Mouse (Mus musculus) monocyte, adult 5-6 weeks (primary cell): Measurements from ENCODE around the gene Cubn. TPM values are rescaled to one million over a fixed set of nuclear protein-coding genes. Genes with fewer than 3 reads are reported as not detected.

ENCODE experiments used
- ATAC-seq: fragments of 153-309, 156-312 bp; replicated peaks from 2 replicates; pipeline ENCODE4 v1.8.0; 2017; ENCODE audit warnings: mild to moderate bottlenecking; ENCODE audit not compliant: low TSS enrichment, insufficient number of reproducible peaks, severe bottlenecking, poor library complexity, low FRiP score
- total RNA-seq: library from RNA; stranded (forward); fragments of 200-1000, 200-491, 200-594 nt; gene quantifications from 3 replicates; pipeline ENCODE4 v1.2.3, GENCODE M21; 2017

The Cubn gene
- total RNA-seq, 1 experiment from 2014 or later = not detected

DNA sequence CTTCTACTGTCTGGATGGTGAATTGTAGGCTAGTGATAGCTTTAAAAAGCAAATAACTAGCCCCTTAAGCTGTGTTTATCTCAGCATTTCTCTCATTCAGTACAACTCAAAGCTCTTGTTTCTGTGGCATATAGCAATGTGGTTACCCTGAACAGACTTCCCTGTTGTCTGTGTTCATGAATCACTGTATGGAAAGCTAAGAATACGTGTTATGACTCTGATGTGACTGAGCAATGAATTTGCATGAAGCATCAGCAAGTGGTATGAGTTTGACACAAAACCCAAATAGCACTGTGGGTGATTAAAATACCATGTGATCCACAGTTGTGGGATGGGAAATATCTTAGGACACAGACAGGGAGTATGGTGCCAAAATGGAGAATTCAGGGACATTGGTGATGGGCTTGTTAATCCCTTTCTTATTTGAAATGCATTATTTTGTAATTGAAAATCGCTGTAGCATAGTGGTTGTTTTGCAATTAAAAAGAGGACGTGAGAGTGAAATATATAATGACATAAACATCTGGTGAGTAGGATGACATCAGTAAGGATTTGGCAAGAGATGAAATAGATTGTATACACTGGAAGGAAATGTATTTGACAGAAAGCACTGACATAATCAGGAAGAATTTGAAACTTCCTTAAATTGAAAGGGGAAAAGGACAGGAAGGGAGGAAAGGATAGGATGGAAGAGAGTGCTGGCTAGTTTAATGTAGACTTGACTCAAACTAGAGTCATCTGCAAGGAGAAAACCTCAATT lies 74.7 kb downstream of the Cubn start:
- ATAC-seq = peak; percentile 54

DNA sequence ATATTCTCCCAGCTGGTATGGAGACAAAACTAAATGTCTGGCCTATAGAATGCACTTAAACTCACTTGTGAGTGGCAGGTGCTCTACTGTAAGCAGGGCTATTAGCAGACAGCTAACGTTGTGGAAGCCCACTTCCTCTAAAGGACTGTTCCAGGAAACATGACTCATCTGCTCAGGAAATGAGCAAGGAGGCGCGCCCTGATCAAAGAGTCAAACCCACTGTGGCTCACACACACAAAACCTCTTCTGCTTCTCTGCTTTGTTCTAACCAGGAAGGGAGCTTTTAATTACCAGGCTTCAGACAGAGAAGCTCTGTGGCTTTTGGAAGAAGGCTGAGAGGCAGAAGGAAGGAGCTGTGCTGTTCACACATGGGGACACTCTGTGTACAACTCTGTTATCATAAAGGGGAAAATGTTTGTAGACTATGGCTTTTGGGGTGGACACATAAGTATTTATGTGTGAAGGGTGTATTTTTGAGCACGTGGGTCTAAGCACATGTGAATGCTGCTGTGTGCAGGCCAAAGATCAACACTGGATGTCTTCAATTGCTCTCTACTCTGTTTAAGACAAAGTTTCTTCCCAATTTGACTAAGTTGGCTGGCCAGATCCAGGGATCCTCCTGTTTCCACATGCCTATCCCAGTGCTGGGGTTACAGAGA lies 78.0 kb downstream of the Cubn start:
- peak; percentile 83 for ATAC-seq

DNA sequence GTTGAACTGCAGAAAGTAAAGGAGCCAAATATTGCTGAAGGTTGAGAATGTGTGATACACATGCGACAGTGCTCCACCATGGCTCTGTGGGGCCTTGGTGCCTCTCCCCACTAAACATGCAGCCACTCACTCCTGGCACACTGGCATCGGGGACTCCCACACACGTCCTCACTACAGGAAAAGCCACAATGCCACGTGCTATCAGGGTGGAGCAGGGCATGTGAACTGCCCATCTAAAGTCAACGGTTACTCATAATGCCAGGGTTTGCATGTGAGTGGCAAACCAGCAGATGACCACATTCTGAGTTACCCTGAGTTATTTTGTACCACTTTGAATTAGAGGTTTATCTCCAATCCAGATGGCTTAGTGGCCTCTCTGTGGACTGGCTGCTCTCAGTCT lies 81.0 kb downstream of the Cubn start:
- ATAC-seq = peak; percentile 55

DNA sequence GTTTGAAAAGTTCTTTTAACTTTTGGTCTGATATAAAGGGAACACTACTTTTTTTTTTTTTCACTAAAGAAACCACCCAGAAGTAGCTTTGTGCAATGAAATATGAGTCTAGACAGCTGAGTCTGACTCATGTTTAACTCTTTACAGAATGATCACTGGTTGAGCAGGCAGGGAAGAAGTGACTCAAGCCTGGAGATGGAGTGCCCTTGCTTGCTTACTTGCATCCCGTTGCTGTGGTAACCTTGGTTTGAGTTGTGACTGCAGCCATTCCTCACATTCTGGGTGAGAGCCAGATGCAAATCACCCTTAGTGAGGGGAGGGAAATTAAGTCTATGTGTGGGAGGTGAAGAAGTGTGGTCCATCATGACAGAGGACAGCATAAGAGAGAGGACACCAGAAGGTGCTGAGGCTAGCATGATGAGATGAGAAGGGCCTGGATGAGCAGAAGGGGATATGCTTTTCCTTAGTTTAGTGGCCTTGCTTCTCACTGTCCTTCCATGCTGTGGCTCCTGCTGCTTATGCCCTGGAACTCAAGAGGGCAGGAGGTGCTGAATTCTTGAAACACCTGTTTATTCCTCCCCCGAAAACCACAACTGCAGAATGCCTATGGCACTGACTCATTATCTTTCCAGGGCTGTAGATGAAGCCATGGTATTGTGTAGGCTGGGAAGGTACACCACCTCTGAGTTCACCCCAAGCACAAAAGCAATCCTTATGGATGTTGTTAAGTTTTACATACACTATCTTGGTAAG lies 81.7 kb downstream of the Cubn start:
- peak; percentile 57 for ATAC-seq

DNA sequence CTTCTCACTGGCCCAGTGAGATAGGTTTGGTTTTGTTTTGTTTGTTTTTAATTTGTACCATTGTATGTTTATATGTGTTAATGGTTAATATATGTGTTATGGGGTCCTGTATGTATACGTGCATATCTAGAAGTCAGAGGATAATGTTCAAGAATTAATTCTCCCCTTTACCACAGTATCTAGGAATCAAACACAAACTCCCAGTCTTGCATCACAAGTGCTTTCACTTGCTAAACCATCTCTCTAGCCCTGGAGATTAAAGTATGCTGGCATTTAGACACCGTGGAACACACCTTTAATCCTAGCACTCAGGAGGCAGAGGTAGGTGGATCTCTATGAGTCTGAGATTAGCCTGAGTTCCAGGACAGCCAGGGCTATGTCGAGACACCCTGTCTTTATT lies 83.3 kb downstream of the Cubn start:
- no peak for ATAC-seq

DNA sequence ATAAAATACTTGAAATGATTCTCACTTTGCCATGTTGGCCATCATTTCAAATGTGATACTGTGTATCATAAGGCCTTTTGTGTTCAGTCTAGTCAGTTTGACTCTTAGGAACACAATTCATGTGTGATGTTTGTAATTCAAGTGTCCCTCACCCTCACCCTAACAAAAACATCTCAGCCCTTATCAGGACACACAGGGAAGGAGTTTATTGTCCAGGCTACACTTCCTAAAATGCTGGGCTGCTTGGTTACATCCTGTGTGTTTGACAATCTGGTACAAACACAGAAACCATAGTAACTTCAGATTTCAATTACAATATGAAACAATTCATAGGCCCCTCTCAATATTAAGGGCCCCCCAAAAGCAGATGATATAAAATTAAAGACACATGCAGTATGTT lies 83.9 kb downstream of the Cubn start:
- no peak for ATAC-seq

DNA sequence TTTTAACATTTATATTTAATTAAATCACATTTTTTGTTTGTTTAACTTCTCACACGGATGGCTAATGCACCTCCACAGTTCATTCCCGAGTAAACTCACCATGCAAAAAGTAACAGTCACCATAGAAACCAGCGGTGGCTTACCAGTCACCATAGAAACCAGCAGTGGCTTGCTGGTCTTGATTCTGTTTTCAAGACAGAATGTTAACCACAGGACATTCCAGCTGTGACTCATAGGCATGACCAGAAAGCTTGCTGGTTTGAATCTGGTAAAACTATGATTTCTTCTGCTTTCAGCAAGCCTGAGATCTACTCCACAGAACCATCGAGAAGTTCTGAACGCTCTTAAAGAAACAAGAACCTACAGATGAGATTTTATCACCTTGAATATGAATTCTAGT lies 84.3 kb downstream of the Cubn start:
- ATAC-seq = peak; percentile 50

DNA sequence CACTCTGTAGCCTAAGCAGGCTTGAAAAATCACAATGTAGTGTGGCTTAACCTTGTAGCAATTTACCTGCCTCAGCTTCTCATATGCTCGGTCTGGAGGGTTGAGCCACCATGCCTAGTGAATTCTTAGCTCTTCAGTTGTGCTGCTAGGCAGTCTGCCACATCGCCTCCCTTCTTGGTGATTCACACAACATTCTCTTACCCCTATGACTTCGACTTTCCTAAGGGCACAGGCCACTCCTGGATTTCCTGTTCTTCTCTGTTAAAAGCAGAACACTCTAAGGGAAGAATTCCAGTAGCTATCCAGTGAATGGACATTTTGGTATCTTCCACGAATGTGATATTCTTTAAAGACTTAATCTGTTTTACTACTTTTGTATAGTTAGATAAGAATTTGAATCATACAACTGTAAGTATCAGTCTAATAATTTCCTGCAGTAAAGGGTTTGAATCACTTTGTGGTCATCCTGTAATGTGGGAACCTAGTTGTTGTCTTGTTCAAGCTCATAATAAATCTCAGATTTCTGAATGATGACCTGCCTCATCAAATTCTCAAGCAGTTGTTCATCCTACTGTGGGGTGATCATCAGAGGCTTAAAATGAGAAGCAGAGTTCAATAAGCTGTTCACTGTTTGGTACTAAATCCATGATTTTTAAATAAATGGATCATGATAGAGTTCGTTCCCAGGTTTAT lies 86.5 kb downstream of the Cubn start:
- no peak for ATAC-seq

DNA sequence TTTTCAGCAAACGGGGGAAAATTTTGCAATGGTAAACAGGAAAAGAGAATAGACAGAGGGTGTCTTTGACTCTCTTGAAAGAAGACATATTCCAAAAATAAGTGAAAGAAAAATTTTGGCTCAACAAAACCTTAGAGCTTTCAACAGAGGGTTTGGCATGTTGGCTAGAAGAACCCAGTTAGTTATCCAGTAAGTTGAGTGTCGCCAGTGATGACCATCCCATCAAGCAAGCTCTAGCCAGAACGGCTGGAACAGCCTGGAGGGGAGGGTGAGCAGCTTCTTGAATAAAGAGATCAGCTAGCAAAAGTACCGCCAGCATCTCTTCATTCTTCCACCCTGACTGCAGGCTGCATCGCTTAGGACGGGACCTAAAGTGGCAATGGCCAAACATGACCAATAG lies 90.8 kb downstream of the Cubn start:
- no peak for ATAC-seq

DNA sequence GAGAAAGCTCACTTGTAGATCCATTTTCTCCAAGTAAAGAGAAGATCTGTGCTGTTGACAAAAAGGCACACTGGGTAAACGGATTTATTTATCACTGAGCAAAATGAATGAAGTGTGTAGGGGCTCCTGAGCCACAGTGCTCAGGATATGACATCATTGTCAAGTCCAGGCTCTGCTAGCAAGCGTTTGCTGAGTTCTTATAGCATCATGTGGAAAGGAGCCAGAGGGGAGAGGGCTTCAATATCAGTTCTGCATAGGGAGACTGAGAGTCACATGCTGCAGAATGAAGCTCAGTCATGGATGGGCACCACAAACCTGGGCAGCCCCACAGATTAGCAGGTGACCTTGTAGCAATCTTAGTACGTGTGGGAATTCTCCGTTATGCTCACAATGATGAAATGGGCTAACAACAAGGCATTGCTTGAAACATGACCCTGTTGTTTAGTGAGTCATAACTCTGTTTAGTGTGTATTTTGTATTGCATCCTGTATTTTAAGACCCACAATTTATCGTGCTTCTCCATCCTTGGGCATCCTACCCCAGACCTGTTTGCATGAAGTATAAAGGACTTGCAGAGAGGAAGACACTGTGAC lies 92.0 kb downstream of the Cubn start:
- ATAC-seq = no peak

DNA sequence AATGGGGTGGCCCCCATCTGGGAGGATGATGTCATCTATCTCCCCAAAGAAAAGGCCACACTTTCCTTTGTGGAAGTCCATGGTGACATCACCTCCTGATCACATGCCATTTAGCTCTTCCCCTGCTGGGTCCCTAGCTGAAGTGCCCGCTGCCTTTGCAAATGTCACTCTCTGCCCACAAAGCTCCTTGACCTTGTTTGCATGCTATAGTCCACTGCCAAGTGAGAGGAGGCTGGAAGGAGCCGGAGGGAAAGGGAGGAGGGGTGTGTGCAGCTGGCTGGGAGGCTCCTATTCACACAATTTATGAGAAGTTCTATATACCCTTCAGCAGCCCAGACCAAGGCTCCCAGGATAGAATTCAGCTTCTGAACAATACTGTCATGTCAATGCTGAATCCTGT lies 92.7 kb downstream of the Cubn start:
- peak; percentile 37; the same call in 1 of the 2 replicates for ATAC-seq

DNA sequence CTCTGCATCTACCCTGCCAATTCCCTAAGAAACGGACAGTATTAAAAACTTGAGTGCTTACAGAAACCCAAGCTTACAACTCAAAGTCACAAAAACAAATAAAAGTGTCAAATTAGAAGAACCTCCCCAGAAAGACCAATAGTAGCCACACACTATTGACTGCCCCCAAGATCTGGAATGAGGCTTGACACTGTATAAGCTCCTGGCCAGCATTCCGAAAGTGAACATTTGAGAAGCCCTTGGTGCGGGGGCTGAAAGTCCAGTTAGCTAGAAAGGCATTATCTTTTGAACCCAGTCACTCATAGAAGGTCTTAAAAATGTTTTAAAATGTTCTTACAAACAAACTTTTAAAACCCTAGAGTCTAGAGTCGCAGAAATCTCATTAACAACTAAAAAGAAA lies 93.1 kb downstream of the Cubn start:
- ATAC-seq = no peak

DNA sequence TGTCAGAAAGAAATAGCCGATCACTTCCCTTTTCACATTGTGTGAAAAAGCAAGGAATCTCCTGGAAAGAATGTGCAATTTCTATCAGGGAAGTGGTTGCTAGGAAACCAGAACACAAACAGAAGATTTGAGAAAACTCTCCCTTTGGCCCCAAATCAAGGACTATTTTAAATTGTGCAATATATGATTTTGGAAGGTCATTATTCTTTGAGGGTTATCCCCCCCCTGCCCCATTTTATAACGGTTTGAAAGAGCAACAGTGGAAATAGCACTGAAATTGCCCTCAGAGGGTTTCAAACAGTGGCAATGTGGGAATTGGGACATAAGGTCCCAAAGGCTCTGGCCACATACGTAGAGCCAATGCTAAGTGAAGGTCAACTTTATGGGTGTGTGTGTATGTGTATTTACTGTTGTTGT lies 95.5 kb downstream of the Cubn start:
- ATAC-seq = no peak

DNA sequence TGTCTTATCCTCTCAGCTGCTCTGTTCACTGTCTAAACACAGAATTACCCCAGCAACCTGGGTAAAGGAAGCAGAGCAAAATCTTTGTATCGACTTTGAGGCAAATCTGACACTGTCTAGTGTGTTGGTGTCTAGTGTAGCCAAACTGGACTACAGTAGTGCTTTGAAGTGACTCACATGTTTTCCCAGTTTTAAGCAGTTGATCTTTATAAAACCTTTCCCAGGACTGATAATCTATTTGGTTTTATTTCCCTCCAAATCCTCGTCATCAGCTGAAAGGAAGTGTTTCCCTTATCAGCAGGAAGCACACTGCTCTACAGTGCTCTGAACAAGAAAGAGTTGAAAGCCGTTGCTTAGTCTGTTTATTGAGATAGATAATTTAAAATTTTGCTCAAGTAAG lies 100.6 kb downstream of the Cubn start:
- ATAC-seq = no peak

DNA sequence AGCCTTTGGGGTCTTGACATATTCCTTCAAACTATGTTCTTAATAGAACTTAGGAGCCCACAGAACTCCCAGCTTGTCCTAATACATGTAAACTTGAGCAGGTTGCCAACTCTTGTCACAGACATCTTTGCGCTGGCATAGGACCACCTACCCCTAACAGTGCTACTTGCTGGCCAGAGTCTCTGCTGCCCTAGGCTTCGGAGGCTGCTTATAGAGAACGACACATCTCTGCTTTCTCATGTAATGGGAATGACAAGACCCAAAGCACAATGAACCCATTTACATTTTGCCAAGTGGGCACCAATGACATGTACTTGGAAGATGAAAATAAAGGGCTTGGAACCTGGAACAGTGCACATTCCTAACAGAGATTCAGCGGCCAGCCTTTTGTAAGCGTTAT lies 105.0 kb downstream of the Cubn start:
- ATAC-seq = no peak

DNA sequence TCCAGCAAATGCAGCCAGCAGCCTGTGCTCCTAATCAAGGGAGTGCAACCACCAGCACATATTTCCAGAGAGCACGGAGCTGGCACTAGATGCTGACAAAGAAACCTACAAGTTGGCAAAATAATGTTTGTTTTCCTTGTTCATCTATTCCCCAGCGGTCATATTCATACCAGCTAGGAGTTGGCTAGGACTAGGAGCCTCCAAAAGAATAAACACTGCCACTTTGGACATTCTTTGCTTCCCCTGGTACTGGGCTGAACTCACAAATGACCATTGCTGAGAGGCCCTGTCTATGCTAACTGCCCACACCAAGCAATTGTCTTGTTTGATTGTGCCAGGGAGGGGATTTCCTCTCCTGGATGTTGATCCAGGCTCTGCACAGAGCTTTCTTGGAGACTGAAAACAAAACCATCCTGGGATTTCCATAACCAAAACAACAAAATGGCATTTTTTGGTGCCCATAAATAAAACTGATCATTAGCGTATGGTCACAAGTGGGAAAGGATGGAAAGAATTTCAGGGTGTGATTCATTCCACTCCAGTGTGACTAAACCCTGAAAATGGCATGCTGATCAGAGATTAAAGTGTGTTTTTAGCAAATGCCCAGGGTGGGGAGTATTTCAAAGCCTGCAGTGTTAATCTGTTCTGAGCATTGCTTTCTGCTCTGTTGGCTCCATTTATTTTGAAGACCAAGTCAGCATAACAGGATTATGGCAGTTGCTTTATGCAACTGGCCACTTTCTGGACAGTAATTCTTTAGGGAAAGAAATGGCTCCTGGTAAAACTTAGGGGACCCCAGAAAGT lies 105.9 kb downstream of the Cubn start:
- ATAC-seq = no peak

DNA sequence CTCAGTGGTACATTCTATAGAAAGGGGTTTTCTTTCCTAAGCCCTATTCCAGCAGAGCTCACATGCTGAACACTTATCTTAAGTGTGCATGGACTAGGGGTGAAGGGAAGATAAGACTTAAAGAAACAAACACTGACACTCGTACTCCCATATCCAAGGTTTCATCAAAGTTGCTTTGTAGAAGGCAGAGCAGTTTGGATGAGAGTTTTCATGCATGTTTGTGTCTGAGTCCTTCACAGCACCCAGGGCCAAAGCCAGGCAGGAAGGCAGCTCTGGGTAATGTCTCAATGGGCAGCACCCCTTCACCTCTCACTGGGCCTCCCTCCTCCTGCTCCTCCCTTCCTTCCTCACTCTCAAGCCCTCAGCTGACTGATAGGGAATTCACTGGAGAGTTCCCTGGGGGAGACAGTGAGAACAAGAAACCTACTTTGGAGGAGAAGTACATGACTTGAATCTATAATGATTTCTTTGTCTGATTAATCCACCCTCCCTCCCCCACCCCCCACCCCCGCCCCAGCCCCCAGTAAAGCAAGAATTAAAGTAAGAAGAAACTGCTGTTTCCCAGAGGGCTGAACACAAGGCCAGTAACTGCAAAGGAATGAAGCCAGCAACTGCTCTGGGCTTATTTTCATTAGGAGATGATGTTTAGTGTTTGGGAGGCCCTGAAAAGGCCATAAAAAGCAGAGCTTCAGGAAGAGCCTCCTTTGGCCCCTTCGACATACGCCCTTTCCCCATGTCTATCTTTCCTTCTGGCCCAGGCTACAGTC lies 106.7 kb downstream of the Cubn start:
- no peak for ATAC-seq
